ENCODE assay signal across 8 mouse cellular contexts in the genomic region with DNA sequence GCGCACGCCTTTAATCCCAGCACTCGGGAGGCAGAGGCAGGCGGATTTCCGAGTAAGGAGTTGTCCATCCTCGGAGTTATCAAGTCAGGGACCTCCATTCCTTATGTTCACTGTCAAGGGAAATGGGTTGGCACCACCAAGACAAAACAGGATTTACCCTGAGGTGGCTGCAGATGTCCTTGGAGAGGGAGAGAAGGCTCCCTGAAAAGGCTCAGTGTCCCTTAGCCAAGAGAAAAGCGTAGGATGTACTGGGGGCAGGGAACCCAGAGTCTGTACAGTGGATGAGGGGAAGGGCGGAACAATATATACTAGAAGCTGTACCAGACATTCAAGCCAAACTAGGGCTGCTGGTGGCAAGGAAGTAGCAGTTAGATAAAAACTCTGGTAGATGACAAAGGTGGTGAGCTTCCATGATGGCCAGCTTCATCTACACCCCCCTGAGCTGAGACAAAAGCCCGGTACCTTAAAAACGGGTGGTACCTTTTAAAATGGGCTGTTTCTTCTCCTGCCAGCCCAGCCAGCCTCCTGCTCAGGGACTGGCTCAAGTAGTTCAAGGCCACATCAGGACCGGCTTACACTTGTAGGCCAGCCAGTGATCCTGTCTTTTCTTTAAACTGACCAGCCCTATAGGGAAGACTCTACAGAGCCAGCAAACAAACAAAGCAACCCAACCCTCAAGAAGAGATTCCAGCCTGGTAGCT. TPM values are rescaled to one million over a fixed set of nuclear protein-coding genes. Genes with fewer than 3 reads are reported as not detected.
DNase-seq lines count a peak whose midpoint lies in the region; ATAC-seq and TF ChIP-seq lines count a peak whose summit lies in the region.

No protein-coding gene starts in this region.

- no peaks in the 10 kb centered on the region for H3K27me3 ChIP-seq in neural tube, embryonic 11.5 days (ENCODE audit: control insufficient read depth, insufficient read depth, low read length)
- H3K27me3 ChIP-seq in limb, embryonic 15.5 days = no peaks in the 10 kb centered on the region
- no peaks in the 10 kb centered on the region for H3K27me3 ChIP-seq in stomach, postnatal 0 days (ENCODE audit: control insufficient read depth, insufficient read depth, low read length)

- TF ChIP-seq EP300 in stomach, postnatal 0 days (optimal IDR thresholded peaks at IDR 0.05) = no peak

- H3K9ac ChIP-seq in neural tube, embryonic 11.5 days (ENCODE audit: low read length) = peak overlapping the region; percentile 40
- H3K9ac ChIP-seq in limb, embryonic 15.5 days = peak overlapping the region; percentile 54
- no peak overlapping the region; the same call in 1 of the 2 replicates for H3K9ac ChIP-seq in stomach, postnatal 0 days (ENCODE audit: low read length)

- H3K4me1 ChIP-seq in neural tube, embryonic 11.5 days (ENCODE audit: control insufficient read depth, insufficient read depth, low read length) = peaks cover 5% of the 10 kb centered on the region; the same call in 1 of the 2 replicates
- peaks cover 10% of the 10 kb centered on the region for H3K4me1 ChIP-seq in limb, embryonic 15.5 days
- H3K4me1 ChIP-seq in stomach, postnatal 0 days (replicated peaks; ENCODE audit: control insufficient read depth, insufficient read depth) = no peaks in the 10 kb centered on the region

- H3K4me3 ChIP-seq in neural tube, embryonic 11.5 days (ENCODE audit: low read depth, low read length) = peak overlapping the region; percentile 68
- H3K4me3 ChIP-seq in limb, embryonic 15.5 days = peak overlapping the region; percentile 58
- H3K4me3 ChIP-seq in stomach, postnatal 0 days (ENCODE audit: low read depth, low read length) = peak overlapping the region; percentile 65

- H3K27ac ChIP-seq in neural tube, embryonic 11.5 days (ENCODE audit: low read depth, low read length) = no peak overlapping the region
- H3K27ac ChIP-seq in limb, embryonic 15.5 days = no peak overlapping the region
- no peak overlapping the region for H3K27ac ChIP-seq in stomach, postnatal 0 days (replicated peaks)

- no peak for ATAC-seq in neural tube, embryonic 11.5 days (ENCODE audit: insufficient read depth, low FRiP score, low TSS enrichment)
- no peak for ATAC-seq in limb, embryonic 15.5 days (ENCODE audit: insufficient number of reproducible peaks, low FRiP score, low TSS enrichment, low read depth)
- no peak for ATAC-seq in stomach, postnatal 0 days (ENCODE audit: low FRiP score, low TSS enrichment)

- 69% methylated on average over 11 of the region's 11 CpGs for WGBS in neural tube, embryonic 11.5 days
- 65% methylated on average over 11 of the region's 11 CpGs for WGBS in limb, embryonic 15.5 days
- 61% methylated on average over 11 of the region's 11 CpGs for WGBS in stomach, postnatal 0 days

- no peaks in the 10 kb centered on the region for H3K9me3 ChIP-seq in neural tube, embryonic 11.5 days (ENCODE audit: control insufficient read depth, low read length)
- H3K9me3 ChIP-seq in limb, embryonic 15.5 days = no peaks in the 10 kb centered on the region
- H3K9me3 ChIP-seq in stomach, postnatal 0 days (ENCODE audit: control insufficient read depth, low read length) = no peaks in the 10 kb centered on the region

- peak; percentile 26 for DNase-seq in cerebellum, adult 9-10 months
- no peak for DNase-seq in cerebellum, adult 18-20 months
- DNase-seq in neural tube, embryonic 11.5 days (ENCODE audit: low spot score) = no peak
- no peak for DNase-seq in neural tube, embryonic 10.5 days (ENCODE audit: extremely low spot score, low spot score)
- DNase-seq in stomach, postnatal 0 days (ENCODE audit: low spot score) = no peak
- DNase-seq in cerebellum, postnatal 4 days (ENCODE audit: low spot score in 2 of 2) = no peak
- DNase-seq in kidney, adult 9 months = no peak

- no peak for TF ChIP-seq CTCF in stomach, postnatal 0 days (IDR thresholded peaks at IDR 0.05; ENCODE audit: low read depth)

- H3K36me3 ChIP-seq in neural tube, embryonic 11.5 days (ENCODE audit: control insufficient read depth, insufficient read depth, low read length) = no peaks in the 10 kb centered on the region
- no peaks in the 10 kb centered on the region for H3K36me3 ChIP-seq in limb, embryonic 15.5 days
- peaks cover 2% of the 10 kb centered on the region; the same call in 1 of the 2 replicates for H3K36me3 ChIP-seq in stomach, postnatal 0 days (ENCODE audit: control insufficient read depth, insufficient read depth, low read length)

- peak overlapping the region; percentile 93 for H3K4me2 ChIP-seq in neural tube, embryonic 11.5 days (ENCODE audit: low read depth)
- H3K4me2 ChIP-seq in limb, embryonic 15.5 days = peak overlapping the region; percentile 89
- H3K4me2 ChIP-seq in stomach, postnatal 0 days (replicated peaks; ENCODE audit: low read depth) = peak overlapping the region; percentile 66

RNA-seq across cellular contexts. Expression of a gene that starts 0.8 kb away (rescaled TPM):
- polyA plus RNA-seq in neural tube, embryonic 11.5 days (2014; fragmentation: Nextera tagmentation; extraction: Ambion mirVana) = 154 and 158 TPM in 2 replicates
- polyA plus RNA-seq in limb, embryonic 15.5 days (2015; fragmentation: Nextera tagmentation; extraction: Ambion mirVana) = 95.5 and 97.2 TPM in 2 replicates
- polyA plus RNA-seq in stomach, postnatal 0 days (2015; fragmentation: Nextera tagmentation; extraction: Ambion mirVana) = 87.5 and 89.3 TPM in 2 replicates

RNA-seq across cellular contexts. Expression of a gene that starts 15.4 kb away (rescaled TPM):
- polyA plus RNA-seq in neural tube, embryonic 11.5 days (2014; fragmentation: Nextera tagmentation; extraction: Ambion mirVana) = 2.8 and 3.4 TPM in 2 replicates
- polyA plus RNA-seq in limb, embryonic 15.5 days (2015; fragmentation: Nextera tagmentation; extraction: Ambion mirVana) = 1.7 and 2.1 TPM in 2 replicates
- 0.45 and 0.56 TPM in 2 replicates for polyA plus RNA-seq in stomach, postnatal 0 days (2015; fragmentation: Nextera tagmentation; extraction: Ambion mirVana)

RNA-seq across cellular contexts. Expression of a gene that starts 51.0 kb away (rescaled TPM):
- polyA plus RNA-seq in neural tube, embryonic 11.5 days (2014; fragmentation: Nextera tagmentation; extraction: Ambion mirVana) = 18.9 and 20.6 TPM in 2 replicates
- polyA plus RNA-seq in limb, embryonic 15.5 days (2015; fragmentation: Nextera tagmentation; extraction: Ambion mirVana) = 9.3 and 9.9 TPM in 2 replicates
- polyA plus RNA-seq in stomach, postnatal 0 days (2015; fragmentation: Nextera tagmentation; extraction: Ambion mirVana) = 6.1 and 6.2 TPM in 2 replicates
